Mouse (Mus musculus) liver, embryonic 15.5 days (tissue): ENCODE results near the gene Pnck. TPM values are rescaled to one million over a fixed set of nuclear protein-coding genes. Genes with fewer than 3 reads are reported as not detected.

Source experiments
- ATAC-seq: fragments of 200-750 bp; cut with Nextera tagmentation; 2 replicates; pipeline ENCODE4 v1.8.0; 2017; ENCODE audit warnings: moderate number of reproducible peaks, mild to moderate bottlenecking, moderate library complexity; ENCODE audit not compliant: insufficient read depth
- H3K27ac ChIP-seq: fragments of 300-500 bp; sonication (generic); replicated peaks from 2 replicates; pipeline ENCODE4 v1.5.1; 2015; ENCODE audit warnings: mild to moderate bottlenecking, inconsistent platforms
- H3K27me3 ChIP-seq: fragments of 300-500 bp; sonication (generic); 2 replicates; pipeline ENCODE4 v1.6.1; 2015; ENCODE audit warnings: mild to moderate bottlenecking, inconsistent platforms
- H3K36me3 ChIP-seq: fragments of 300-500 bp; sonication (generic); replicated peaks from 2 replicates; pipeline ENCODE4 v1.6.1; 2015; ENCODE audit warnings: moderate library complexity, mild to moderate bottlenecking, inconsistent platforms
- H3K4me1 ChIP-seq: fragments of 300-500 bp; sonication (generic); replicated peaks from 2 replicates; pipeline ENCODE4 v1.6.1; 2015; ENCODE audit warnings: inconsistent platforms
- H3K4me2 ChIP-seq: fragments of 300-500 bp; sonication (generic); 2 replicates; pipeline ENCODE4 v1.6.1; 2015; ENCODE audit warnings: moderate library complexity, mild to moderate bottlenecking, inconsistent platforms
- H3K4me3 ChIP-seq: fragments of 300-500 bp; sonication (generic); replicated peaks from 2 replicates; pipeline ENCODE4 v1.5.1; 2015; ENCODE audit warnings: mild to moderate bottlenecking, inconsistent platforms
- H3K9ac ChIP-seq: fragments of 300-500 bp; sonication (generic); 2 replicates; pipeline ENCODE4 v1.6.1; 2015; ENCODE audit warnings: moderate library complexity, mild to moderate bottlenecking, inconsistent platforms
- H3K9me3 ChIP-seq: fragments of 300-500 bp; sonication (generic); replicated peaks from 2 replicates; pipeline ENCODE4 v1.6.1; 2016; ENCODE audit warnings: inconsistent platforms
- WGBS: fragments of 180-500 bp; shearing (Covaris S2); methylation state at CpG from one replicate; pipeline ENCODE4 v1.1.7; 2015; ENCODE audit warnings: mixed read lengths; ENCODE audit not compliant: insufficient replicate concordance; 5-methylcytosine and 5-hydroxymethylcytosine counted together
- polyA plus RNA-seq: library from polyadenylated mRNA; unstranded; fragments of >200 nt; fragmentation: Nextera tagmentation; extraction: Ambion mirVana; gene quantifications from 2 replicates; pipeline ENCODE4 v1.2.1, GENCODE M21; 2015

Gene Pnck
- polyA plus RNA-seq, 1 experiment from 2014 or later, result 1.1 TPM

DNA sequence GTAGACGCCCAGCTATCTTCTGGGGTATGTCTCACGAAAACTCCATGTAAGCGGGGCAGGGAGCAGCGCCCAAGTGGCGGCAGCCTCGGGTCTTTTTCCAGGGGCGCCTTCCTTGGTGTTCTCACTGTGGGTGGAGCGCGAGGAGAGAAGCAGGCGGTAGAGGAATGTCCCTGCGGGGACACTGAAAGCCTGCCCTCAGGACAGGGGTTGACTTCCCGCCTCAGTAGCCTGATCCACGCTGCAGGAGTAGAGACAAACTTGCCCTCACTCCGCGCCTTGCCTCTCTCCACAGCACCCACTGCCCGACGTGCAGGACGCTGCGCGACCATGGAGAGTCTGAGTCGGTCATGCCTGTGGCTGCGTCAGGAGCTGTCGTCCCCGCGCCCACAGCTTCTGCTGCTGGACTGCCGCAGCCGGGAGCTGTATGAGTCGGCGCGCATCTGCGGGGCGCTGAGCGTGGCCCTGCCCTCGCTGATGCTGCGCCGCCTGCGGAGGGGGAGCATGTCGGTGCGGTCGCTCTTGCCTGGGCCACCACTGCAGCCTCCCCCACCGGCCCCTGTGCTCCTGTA is 19.9 kb downstream of the Pnck start:
- Histone ChIP-seq H3K4me1 (peaks cover 3% of the 10 kb centered on the region; the same call in 1 of the 2 replicates), H3K4me3 (peak overlapping the region; percentile 42), H3K36me3 (no peaks in the 10 kb centered on the region), H3K9ac (no peak overlapping the region), H3K27me3 (peaks cover 69% of the 10 kb centered on the region), H3K9me3 (no peaks in the 10 kb centered on the region), H3K27ac (no peak overlapping the region), H3K4me2 (peak overlapping the region; percentile 63)
- no peak for ATAC-seq
- WGBS, result 18% methylated on average over 41 of the region's 41 CpGs

DNA sequence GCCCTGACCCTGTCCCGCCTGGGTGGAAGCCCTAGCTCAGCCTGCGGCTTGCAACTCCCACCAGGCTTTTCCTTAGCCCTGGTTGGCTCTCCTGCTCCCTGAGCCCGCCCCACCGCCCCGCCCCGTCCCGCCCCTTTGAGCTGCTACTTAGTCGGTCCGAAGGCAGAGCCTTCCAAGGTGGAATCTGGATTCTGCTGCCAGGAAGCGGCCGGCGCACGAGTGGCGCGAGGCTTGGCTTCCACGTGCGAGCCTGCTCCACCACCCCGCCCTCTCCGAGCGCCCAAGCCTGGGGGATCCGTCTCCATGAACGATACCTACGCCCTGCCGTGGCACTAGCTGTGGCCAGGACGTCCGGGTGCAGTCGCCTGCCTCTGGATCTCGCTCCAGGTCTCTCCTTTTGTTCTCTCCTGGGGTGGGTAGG is 20.7 kb downstream of the Pnck start, which contains the start of gene Dusp9:
Dusp9 (plus strand) TSS at position 165 of the 421 bp plus-strand sequence.
- H3K27ac ChIP-seq, result no peak within 1 kb of the TSS
- peaks cover 76% of the 10 kb centered on the region for H3K27me3 ChIP-seq
- no peaks in the 10 kb centered on the region for H3K9me3 ChIP-seq
- peak within 1 kb of the TSS; percentile 42 for H3K4me3 ChIP-seq
- 21% methylated on average over 28 of the region's 28 CpGs for WGBS
- H3K36me3 ChIP-seq, result no peaks in the 10 kb centered on the region
- H3K4me2 ChIP-seq, result peak within 1 kb of the TSS; percentile 63
- ATAC-seq, result peak; percentile 76
- no peak within 1 kb of the TSS for H3K9ac ChIP-seq
- H3K4me1 ChIP-seq, result peaks cover 3% of the 10 kb centered on the region; the same call in 1 of the 2 replicates

DNA sequence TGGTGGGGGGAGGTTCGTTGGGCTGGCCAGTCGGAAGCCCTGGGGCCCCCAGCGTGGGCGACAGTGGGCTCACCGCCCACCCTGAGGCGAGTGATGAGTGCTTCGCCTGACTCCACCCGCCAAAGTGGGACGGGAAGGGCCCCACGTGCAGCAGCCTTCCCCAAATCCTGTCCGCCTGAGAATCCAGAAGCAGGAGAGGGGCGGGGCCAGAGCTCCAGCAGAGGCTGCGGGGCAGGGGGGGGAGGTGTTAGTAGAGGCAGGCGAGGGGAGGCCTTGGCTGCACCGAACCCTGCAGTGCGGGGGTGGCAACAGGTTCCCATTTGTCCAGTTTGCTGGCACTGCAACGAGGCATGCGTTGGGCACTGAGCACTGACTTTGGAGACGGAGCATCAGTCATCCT is 22.5 kb downstream of the Pnck start:
- Histone ChIP-seq H3K27me3 (peaks cover 91% of the 10 kb centered on the region), H3K36me3 (no peaks in the 10 kb centered on the region), H3K9me3 (no peaks in the 10 kb centered on the region), H3K4me2 (peak overlapping the region; percentile 46), H3K9ac (no peak overlapping the region), H3K4me3 (0 out of 2 replicates have a peak overlapping the region, but pooled peaks have one; percentile 14), H3K27ac (no peak overlapping the region), H3K4me1 (peaks cover 3% of the 10 kb centered on the region; the same call in 1 of the 2 replicates)
- 9% methylated on average over 18 of the region's 19 CpGs for WGBS
- no peak for ATAC-seq

DNA sequence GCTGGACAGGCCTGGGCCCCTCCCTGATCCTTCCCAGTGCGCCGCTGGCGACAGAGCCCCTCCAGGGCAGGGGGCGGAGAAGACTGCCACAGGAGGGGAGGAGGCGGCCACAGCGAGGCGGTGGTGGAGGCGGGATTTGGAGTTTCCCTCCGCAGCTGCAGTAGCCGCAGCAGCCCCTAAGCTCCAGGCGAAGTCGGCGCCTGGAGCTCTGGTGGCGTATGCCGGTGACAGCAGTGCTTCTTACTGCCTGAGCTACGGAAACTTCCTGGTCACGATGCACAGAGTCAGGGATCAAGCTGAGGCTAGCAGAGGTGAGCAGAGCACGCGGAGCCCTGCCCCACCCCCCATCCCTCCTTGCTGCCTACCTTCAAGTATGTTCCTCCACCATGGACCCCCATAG is 24.5 kb downstream of the Pnck start:
- no peak overlapping the region for H3K4me3 ChIP-seq
- H3K9ac ChIP-seq, result no peak overlapping the region
- no peak overlapping the region; the same call in 1 of the 2 replicates for H3K4me2 ChIP-seq
- 12% methylated on average over 19 of the region's 19 CpGs for WGBS
- H3K27ac ChIP-seq, result no peak overlapping the region
- H3K9me3 ChIP-seq, result no peaks in the 10 kb centered on the region
- no peak for ATAC-seq
- no peaks in the 10 kb centered on the region for H3K36me3 ChIP-seq
- H3K4me1 ChIP-seq, result peaks cover 3% of the 10 kb centered on the region; the same call in 1 of the 2 replicates
- peaks cover 80% of the 10 kb centered on the region for H3K27me3 ChIP-seq

DNA sequence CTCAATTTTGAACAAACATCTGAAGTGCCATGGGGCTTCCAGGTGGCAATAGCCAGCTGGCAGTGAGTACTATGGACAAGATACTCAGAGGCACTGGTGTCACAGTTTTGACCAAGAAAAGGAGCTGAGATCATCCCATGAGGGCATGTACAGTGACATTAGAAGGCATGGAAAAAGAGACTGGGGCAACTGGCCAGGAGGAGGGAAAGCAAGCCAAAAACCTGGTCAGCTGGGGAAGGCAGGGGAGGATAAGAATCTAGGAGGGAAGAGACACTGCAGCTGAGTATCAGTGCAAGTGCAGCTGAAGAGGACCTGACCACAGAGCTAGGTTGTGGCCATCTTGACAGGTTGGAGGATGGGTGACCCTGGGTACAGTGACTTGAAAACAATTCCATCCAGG is 32.9 kb downstream of the Pnck start:
- Histone ChIP-seq H3K4me2 (no peak overlapping the region), H3K27ac (no peak overlapping the region), H3K4me3 (no peak overlapping the region), H3K4me1 (no peaks in the 10 kb centered on the region), H3K27me3 (peaks cover 2% of the 10 kb centered on the region; the same call in 1 of the 2 replicates), H3K9me3 (no peaks in the 10 kb centered on the region), H3K9ac (no peak overlapping the region), H3K36me3 (no peaks in the 10 kb centered on the region)
- no peak for ATAC-seq

DNA sequence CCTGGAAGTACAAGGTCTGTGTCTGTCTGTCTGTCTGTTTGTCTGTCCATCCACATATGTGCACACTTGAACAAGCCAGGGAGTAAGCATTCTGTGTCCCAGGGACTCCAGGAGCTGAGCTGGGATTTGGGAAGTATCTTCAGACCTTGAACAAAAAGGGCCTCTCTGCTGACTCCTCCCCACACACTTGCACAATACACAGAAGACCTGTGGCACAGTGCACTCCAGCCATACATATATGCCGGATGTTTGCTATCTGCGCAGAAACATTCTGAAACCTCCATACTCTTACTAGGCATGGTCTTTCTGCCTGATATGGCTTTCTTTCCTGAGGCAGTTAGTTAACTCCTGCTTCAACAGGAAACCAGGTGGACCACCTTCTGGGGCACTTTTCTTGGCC is 40.0 kb downstream of the Pnck start:
- Histone ChIP-seq H3K4me2 (no peak overlapping the region), H3K4me1 (0 out of 2 replicates have a peak, but pooled peaks cover 4% of the 10 kb centered on the region), H3K27ac (no peak overlapping the region), H3K27me3 (no peaks in the 10 kb centered on the region; the same call in 1 of the 2 replicates), H3K4me3 (no peak overlapping the region), H3K9ac (no peak overlapping the region), H3K36me3 (no peaks in the 10 kb centered on the region), H3K9me3 (no peaks in the 10 kb centered on the region)
- ATAC-seq, result no peak
- 76% methylated on average over 2 of the region's 2 CpGs for WGBS

DNA sequence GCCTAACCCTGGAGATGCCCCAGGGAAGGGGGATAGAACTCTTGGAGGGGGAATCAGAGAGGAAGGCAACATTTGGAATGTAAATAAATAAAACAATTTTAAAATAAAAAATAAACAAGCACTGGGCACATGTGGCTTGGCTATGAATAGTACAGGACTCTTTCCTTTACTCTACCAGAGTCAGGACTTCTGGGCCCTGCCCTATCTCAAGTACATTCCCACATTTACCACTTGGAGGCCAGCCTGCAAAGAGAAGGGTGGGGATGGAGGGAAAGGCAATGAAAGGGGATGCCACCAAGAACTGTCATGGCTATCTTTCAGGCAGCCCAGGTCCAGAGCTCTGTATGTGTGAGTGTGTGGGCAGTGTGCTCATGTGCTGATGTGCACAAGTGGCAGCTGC is 40.5 kb downstream of the Pnck start:
- no peaks in the 10 kb centered on the region for H3K9me3 ChIP-seq
- no peaks in the 10 kb centered on the region; the same call in 1 of the 2 replicates for H3K27me3 ChIP-seq
- no peaks in the 10 kb centered on the region for H3K36me3 ChIP-seq
- H3K27ac ChIP-seq, result no peak overlapping the region
- no peak for ATAC-seq
- no peak overlapping the region for H3K4me3 ChIP-seq
- H3K4me1 ChIP-seq, result 0 out of 2 replicates have a peak, but pooled peaks cover 4% of the 10 kb centered on the region
- H3K9ac ChIP-seq, result no peak overlapping the region
- no peak overlapping the region for H3K4me2 ChIP-seq

DNA sequence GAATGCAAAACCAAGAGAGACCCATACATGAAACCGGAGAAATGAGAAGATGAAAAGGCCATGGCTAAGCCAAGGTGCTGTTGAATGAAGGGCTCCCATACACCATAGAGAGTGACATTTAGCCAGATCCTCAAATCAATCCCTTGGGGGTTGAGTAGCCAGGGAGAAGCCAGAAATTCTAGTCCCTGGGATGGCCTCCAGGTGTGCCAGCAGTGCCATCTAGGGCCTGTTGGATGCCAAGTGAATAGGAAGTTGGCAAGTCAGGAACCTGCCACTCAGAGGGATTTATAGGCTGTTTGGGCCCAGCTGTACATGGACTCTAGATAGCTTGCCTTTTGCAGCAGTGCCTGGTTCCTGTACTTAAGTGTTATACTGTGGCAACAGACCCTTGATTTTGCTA is 44.0 kb downstream of the Pnck start:
- H3K27ac ChIP-seq, result no peak overlapping the region
- H3K9ac ChIP-seq, result no peak overlapping the region
- H3K9me3 ChIP-seq, result no peaks in the 10 kb centered on the region
- WGBS, result 71% methylated on average over 1 of the region's 1 CpGs
- H3K36me3 ChIP-seq, result no peaks in the 10 kb centered on the region
- ATAC-seq, result no peak
- no peak overlapping the region for H3K4me2 ChIP-seq
- no peaks in the 10 kb centered on the region; the same call in 1 of the 2 replicates for H3K27me3 ChIP-seq
- H3K4me1 ChIP-seq, result 0 out of 2 replicates have a peak, but pooled peaks cover 4% of the 10 kb centered on the region
- H3K4me3 ChIP-seq, result no peak overlapping the region

DNA sequence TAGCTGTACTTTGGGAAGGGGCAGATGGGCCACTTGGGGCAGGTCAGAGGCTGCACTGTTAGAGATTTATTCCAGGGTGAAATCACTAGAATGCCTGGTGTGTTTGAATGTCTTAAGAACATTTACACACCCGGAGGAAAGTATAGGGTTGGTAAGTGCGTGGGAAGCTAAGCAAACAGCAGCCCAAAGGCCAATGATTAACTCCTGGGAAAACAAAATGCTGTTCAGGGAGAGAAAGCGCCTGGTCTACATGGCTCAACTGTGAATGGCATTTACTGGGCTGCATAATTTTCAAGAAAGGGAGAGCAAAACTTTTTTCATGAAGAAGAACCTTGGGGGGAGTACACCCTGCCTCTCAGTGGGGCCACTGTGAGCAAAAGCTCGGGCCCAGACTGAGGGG is 46.3 kb downstream of the Pnck start:
- no peaks in the 10 kb centered on the region; the same call in 1 of the 2 replicates for H3K27me3 ChIP-seq
- WGBS, result 46% methylated on average over 4 of the region's 4 CpGs
- no peak overlapping the region for H3K4me3 ChIP-seq
- H3K4me2 ChIP-seq, result no peak overlapping the region
- H3K4me1 ChIP-seq, result no peaks in the 10 kb centered on the region
- H3K36me3 ChIP-seq, result no peaks in the 10 kb centered on the region
- no peaks in the 10 kb centered on the region for H3K9me3 ChIP-seq
- ATAC-seq, result no peak
- H3K9ac ChIP-seq, result no peak overlapping the region
- H3K27ac ChIP-seq, result no peak overlapping the region; the same call in 1 of the 2 replicates

Other genes with a start within 250 kb of the Pnck start
- not detected in 2 replicates for gene Zfp92, start 249.0 kb downstream of the Pnck start, polyA plus RNA-seq
- not detected in 2 replicates for gene Trex2, start 224.8 kb downstream of the Pnck start, polyA plus RNA-seq
- gene Haus7, start 201.1 kb downstream of the Pnck start, polyA plus RNA-seq, result 41.6 and 42.1 TPM in 2 replicates
- gene Bgn, start 176.5 kb downstream of the Pnck start, polyA plus RNA-seq, result 10.0 and 12.4 TPM in 2 replicates
- 0.05 TPM in 1 of 2 replicates, not detected in the other for gene Atp2b3, start 157.0 kb downstream of the Pnck start, polyA plus RNA-seq
- gene Dusp9, start 20.7 kb downstream of the Pnck start, polyA plus RNA-seq, result 30.5 and 33.9 TPM in 2 replicates
- 0.33 and 0.51 TPM in 2 replicates for gene Slc6a8, start 13.0 kb upstream of the Pnck start, polyA plus RNA-seq
- 127 and 137 TPM in 2 replicates for gene Bcap31, start 56.1 kb upstream of the Pnck start, polyA plus RNA-seq
- 9.5 and 10.0 TPM in 2 replicates for gene Abcd1, start 56.5 kb upstream of the Pnck start, polyA plus RNA-seq
- 0.29 and 0.45 TPM in 2 replicates for gene Plxnb3, start 97.0 kb upstream of the Pnck start, polyA plus RNA-seq
- 1.9 and 2.9 TPM in 2 replicates for gene Srpk3, start 114.3 kb upstream of the Pnck start, polyA plus RNA-seq
- gene Idh3g, start 126.8 kb upstream of the Pnck start, polyA plus RNA-seq, result 117 and 127 TPM in 2 replicates
- gene Ssr4, start 126.9 kb upstream of the Pnck start, polyA plus RNA-seq, result 162 and 163 TPM in 2 replicates
- gene Pdzd4, start 164.9 kb upstream of the Pnck start, polyA plus RNA-seq, result 0.07 and 0.08 TPM in 2 replicates
- 0.05 and 0.10 TPM in 2 replicates for gene Avpr2, start 232.0 kb upstream of the Pnck start, polyA plus RNA-seq
- 0.21 and 0.26 TPM in 2 replicates for gene L1cam, start 236.0 kb upstream of the Pnck start, polyA plus RNA-seq